Mouse (Mus musculus) hindbrain, embryonic 13.5 days (tissue): Measurements from ENCODE around the gene Pttg1ip. TPM values are rescaled to one million over a fixed set of nuclear protein-coding genes. Genes with fewer than 3 reads are reported as not detected.

ENCODE experiments used
- ATAC-seq: fragments of 200-750 bp; cut with Nextera tagmentation; 2 replicates; pipeline ENCODE4 v1.8.0; 2017; ENCODE audit warnings: moderate TSS enrichment; ENCODE audit not compliant: low FRiP score
- H3K27ac ChIP-seq: fragments of 300-500 bp; sonication (generic); 2 replicates; pipeline ENCODE4 v1.5.1; 2015; ENCODE audit warnings: inconsistent platforms, mild to moderate bottlenecking, moderate library complexity
- H3K27me3 ChIP-seq: fragments of 300-500 bp; sonication (generic); 2 replicates; pipeline ENCODE4 v1.6.1; 2015; ENCODE audit warnings: mild to moderate bottlenecking, inconsistent platforms
- H3K36me3 ChIP-seq: fragments of 300-500 bp; sonication (generic); 2 replicates; pipeline ENCODE4 v1.6.1; 2015; ENCODE audit warnings: mild to moderate bottlenecking, inconsistent platforms
- H3K4me1 ChIP-seq: fragments of 300-500 bp; sonication (generic); replicated peaks from 2 replicates; pipeline ENCODE4 v1.6.1; 2015; ENCODE audit warnings: inconsistent platforms
- H3K4me2 ChIP-seq: fragments of 300-500 bp; sonication (generic); 2 replicates; pipeline ENCODE4 v1.6.1; 2015; ENCODE audit warnings: inconsistent platforms, mild to moderate bottlenecking, moderate library complexity
- H3K4me3 ChIP-seq: fragments of 300-500 bp; sonication (generic); 2 replicates; pipeline ENCODE4 v1.5.1; 2015; ENCODE audit warnings: mild to moderate bottlenecking, inconsistent platforms
- H3K9ac ChIP-seq: fragments of 300-500 bp; sonication (generic); 2 replicates; pipeline ENCODE4 v1.6.1; 2015; ENCODE audit warnings: mild to moderate bottlenecking, inconsistent platforms
- H3K9me3 ChIP-seq: fragments of 300-500 bp; sonication (generic); 2 replicates; pipeline ENCODE4 v1.6.1; 2016; ENCODE audit warnings: inconsistent platforms
- WGBS: fragments of 180-500 bp; shearing (Covaris S2); methylation state at CpG from one replicate; pipeline ENCODE4 v1.1.7; 2015; 5-methylcytosine and 5-hydroxymethylcytosine counted together
- polyA plus RNA-seq: library from polyadenylated mRNA; unstranded; fragments of >200 nt; fragmentation: Nextera tagmentation; extraction: Ambion mirVana; gene quantifications from 2 replicates; pipeline ENCODE4 v1.2.1, GENCODE M21; 2015

Gene Pttg1ip
- polyA plus RNA-seq, 1 experiment from 2014 or later, result 69.0 TPM

DNA sequence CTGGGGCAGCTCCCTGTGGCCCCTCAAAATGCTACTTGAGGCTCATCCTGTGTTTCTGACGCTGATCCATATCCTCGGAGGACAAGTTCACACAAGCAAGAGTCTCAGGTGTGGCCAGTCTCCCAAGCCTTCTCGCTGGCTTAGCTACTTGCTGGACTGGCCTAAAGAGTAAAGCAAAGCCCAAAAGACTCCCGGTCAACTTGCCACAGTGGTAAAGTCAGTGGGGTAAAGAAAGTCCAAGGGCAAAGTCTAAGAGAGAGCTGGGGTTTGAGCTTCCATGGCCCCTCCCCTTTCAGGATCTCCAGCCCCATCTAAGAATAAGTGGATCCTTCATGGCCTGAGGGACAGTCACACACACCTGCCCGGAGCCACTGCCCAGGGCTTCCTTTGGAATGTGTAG lies 29.4 kb upstream of the Pttg1ip start:
- Histone ChIP-seq H3K4me2 (no peak overlapping the region), H3K9ac (no peak overlapping the region), H3K27ac (no peak overlapping the region), H3K9me3 (no peaks in the 10 kb centered on the region), H3K27me3 (no peaks in the 10 kb centered on the region), H3K36me3 (no peaks in the 10 kb centered on the region), H3K4me3 (no peak overlapping the region), H3K4me1 (no peaks in the 10 kb centered on the region)
- WGBS, result 86% methylated on average over 5 of the region's 5 CpGs
- no peak for ATAC-seq

DNA sequence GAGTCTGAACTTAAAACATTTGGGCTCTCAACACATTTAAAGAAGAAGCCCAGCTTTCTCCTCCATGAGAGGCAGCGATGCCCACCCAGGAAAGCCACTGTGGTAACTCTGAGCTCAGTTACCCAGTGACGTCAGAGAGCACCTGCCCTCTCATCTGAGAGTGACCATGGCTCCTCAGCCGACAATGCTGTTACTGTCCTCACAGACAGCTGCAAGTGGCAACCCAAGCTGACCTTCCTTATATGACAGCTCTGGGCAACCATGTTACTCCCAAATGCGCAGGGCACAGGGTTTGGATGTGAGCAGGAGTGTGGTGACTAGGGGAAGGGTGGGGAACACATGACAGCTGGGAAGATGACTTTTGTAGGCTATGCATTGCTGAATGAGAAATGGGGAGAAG lies 28.2 kb upstream of the Pttg1ip start:
- Histone ChIP-seq H3K9me3 (no peaks in the 10 kb centered on the region), H3K27ac (no peak overlapping the region), H3K4me2 (no peak overlapping the region), H3K4me3 (no peak overlapping the region), H3K36me3 (no peaks in the 10 kb centered on the region), H3K27me3 (no peaks in the 10 kb centered on the region), H3K4me1 (no peaks in the 10 kb centered on the region), H3K9ac (no peak overlapping the region)
- 85% methylated on average over 4 of the region's 4 CpGs for WGBS
- ATAC-seq, result no peak

DNA sequence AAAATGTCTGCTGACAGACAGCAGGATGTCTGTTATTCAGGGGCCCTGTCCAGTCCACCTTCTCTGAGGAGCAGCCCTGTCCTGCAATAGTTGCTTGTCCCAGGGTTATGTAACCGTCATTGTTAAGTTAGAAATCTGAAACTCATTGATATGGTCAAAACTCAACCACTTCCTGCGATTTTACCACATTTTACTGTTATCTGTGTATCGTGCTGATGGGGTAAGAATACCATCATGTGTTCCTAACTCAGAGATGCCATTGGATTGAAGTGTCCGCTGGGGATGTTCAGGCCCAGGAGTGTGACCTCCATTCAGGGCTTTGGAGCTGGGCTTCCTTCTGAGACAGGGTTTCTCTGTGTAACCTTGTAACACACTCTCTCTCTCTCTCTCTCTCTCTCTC lies 26.6 kb upstream of the Pttg1ip start:
- H3K4me2 ChIP-seq, result no peak overlapping the region
- H3K4me3 ChIP-seq, result no peak overlapping the region
- WGBS, result 92% methylated on average over 4 of the region's 4 CpGs
- no peaks in the 10 kb centered on the region for H3K4me1 ChIP-seq
- no peaks in the 10 kb centered on the region for H3K9me3 ChIP-seq
- H3K9ac ChIP-seq, result no peak overlapping the region
- ATAC-seq, result no peak
- no peaks in the 10 kb centered on the region for H3K36me3 ChIP-seq
- H3K27ac ChIP-seq, result no peak overlapping the region
- no peaks in the 10 kb centered on the region for H3K27me3 ChIP-seq

DNA sequence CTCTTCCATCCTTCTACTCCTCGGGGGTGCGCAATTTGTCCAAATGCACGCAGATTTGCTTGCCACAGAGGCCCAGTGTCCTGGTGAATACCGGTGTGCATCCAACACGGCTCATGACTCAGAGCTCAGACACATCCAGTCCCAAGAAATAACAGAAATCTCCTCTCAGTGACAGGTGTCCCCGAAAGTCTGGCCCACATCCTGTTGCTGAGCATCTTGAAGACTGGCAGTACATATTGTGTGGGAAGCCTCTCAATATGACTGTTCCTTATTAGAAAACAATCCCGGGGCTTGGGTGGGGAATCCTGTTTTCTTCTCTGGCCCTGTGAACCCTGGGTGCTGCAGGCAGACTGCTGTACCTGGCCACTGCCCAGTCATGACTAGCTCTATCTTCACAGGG lies 24.9 kb upstream of the Pttg1ip start:
- Histone ChIP-seq H3K4me1 (no peaks in the 10 kb centered on the region), H3K27ac (no peak overlapping the region), H3K4me2 (no peak overlapping the region), H3K36me3 (no peaks in the 10 kb centered on the region), H3K9ac (no peak overlapping the region), H3K27me3 (no peaks in the 10 kb centered on the region), H3K4me3 (no peak overlapping the region), H3K9me3 (no peaks in the 10 kb centered on the region)
- 94% methylated on average over 7 of the region's 7 CpGs for WGBS
- no peak for ATAC-seq

DNA sequence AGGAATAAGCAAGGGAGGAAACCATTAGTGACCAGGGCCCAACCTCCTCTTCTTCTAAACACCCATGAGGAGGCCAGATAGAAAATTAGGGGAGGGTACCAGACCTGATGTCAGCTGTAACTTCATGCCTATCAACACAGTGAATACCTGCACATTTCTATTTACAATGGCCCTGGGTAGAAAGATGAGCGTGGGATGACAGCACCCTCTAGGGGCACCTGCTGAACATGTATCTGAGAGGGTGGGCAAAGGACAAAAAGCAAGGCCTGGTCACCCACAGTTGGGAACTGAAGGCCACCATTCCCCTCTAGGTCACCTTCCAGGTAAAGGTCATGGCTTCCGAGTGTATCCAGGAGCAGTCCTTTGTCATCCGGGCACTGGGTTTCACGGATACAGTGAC lies 23.9 kb upstream of the Pttg1ip start:
- Histone ChIP-seq H3K36me3 (no peaks in the 10 kb centered on the region), H3K9ac (no peak overlapping the region), H3K27me3 (no peaks in the 10 kb centered on the region), H3K4me3 (no peak overlapping the region), H3K27ac (no peak overlapping the region), H3K4me1 (no peaks in the 10 kb centered on the region), H3K4me2 (no peak overlapping the region), H3K9me3 (no peaks in the 10 kb centered on the region)
- 87% methylated on average over 4 of the region's 4 CpGs for WGBS
- ATAC-seq, result no peak

DNA sequence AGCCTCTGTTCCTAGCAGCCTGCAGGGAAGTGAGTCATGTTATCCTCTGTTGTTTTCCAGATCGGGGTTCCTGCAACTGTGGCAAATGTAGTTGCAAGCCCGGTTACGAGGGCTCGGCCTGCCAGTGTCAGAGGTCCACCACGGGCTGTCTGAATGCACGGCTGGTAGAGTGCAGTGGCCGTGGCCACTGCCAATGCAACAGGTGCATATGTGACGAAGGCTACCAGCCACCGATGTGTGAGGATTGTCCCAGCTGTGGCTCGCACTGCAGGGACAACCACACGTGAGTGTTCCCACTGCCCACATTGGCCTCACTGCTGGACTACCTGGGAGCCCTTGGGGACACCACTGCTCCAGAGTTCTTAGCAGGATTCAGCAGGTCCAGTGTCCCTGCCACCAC lies 21.4 kb upstream of the Pttg1ip start:
- 89% methylated on average over 11 of the region's 11 CpGs for WGBS
- H3K9ac ChIP-seq, result no peak overlapping the region
- H3K27ac ChIP-seq, result no peak overlapping the region
- H3K36me3 ChIP-seq, result no peaks in the 10 kb centered on the region
- no peak overlapping the region for H3K4me3 ChIP-seq
- H3K4me1 ChIP-seq, result no peaks in the 10 kb centered on the region
- H3K4me2 ChIP-seq, result no peak overlapping the region
- ATAC-seq, result no peak
- no peaks in the 10 kb centered on the region for H3K9me3 ChIP-seq
- no peaks in the 10 kb centered on the region for H3K27me3 ChIP-seq

DNA sequence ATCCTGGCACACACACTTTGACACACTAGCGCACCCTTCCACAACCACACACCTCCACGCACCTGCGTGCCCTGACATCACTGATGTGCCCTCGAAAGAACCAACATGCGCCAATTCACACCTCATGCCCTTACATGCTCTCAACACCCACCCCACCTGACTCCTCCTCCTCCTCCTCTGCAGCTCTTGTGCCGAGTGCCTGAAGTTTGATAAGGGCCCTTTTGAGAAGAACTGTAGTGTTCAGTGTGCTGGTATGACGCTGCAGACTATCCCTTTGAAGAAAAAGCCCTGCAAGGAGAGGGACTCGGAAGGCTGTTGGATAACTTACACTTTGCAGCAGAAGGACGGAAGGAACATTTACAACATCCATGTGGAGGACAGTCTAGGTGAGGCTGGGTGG lies 20.7 kb upstream of the Pttg1ip start:
- no peak overlapping the region for H3K4me2 ChIP-seq
- H3K9ac ChIP-seq, result no peak overlapping the region
- WGBS, result 95% methylated on average over 9 of the region's 9 CpGs
- H3K4me3 ChIP-seq, result no peak overlapping the region
- ATAC-seq, result no peak
- H3K36me3 ChIP-seq, result no peaks in the 10 kb centered on the region
- no peaks in the 10 kb centered on the region for H3K27me3 ChIP-seq
- H3K4me1 ChIP-seq, result no peaks in the 10 kb centered on the region
- H3K9me3 ChIP-seq, result no peaks in the 10 kb centered on the region
- no peak overlapping the region for H3K27ac ChIP-seq

DNA sequence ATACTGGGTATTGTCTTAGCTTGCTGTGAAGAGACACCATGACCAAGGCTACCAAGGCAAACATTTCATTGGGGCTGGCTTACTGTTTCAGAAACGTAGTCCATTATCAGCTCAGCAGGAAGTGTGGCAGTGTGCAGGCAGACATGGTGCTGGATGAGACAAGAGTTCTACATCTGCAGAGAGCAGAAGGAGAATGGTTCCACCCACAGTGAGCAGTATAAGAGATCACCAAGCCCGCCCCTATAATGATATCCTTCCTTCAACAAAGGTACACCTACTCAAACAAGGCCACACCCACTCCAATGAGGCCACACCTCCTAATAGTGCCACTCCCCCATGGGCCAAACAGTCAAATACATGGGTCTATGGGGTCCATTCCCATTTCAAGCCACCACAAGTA lies 20.0 kb upstream of the Pttg1ip start:
- H3K36me3 ChIP-seq, result no peaks in the 10 kb centered on the region
- no peak overlapping the region for H3K27ac ChIP-seq
- no peaks in the 10 kb centered on the region for H3K27me3 ChIP-seq
- no peaks in the 10 kb centered on the region for H3K4me1 ChIP-seq
- H3K9me3 ChIP-seq, result no peaks in the 10 kb centered on the region
- H3K4me2 ChIP-seq, result no peak overlapping the region
- no peak for ATAC-seq
- no peak overlapping the region for H3K9ac ChIP-seq
- WGBS, result 80% methylated on average over 2 of the region's 2 CpGs
- H3K4me3 ChIP-seq, result no peak overlapping the region

DNA sequence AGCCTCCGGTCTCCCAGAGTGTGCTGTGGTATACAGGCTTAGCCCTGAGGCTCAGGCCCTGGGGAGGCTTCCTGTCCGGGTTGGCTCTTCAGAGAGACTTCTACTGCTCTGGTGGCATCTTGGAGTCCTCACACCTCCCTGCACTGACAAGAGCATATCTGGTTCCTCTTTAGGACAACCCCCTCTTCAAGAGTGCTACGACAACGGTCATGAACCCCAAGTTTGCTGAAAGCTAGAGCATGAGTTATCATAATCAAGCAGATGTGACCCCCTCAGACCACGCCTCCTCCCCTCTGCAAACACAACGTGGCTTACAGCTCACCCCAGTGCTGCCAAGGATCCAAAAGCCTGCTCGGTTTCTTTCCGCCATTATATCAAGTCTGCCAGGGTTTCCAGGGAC lies 16.5 kb upstream of the Pttg1ip start:
- Histone ChIP-seq H3K4me3 (no peak overlapping the region), H3K27ac (no peak overlapping the region), H3K9ac (no peak overlapping the region), H3K4me2 (no peak overlapping the region), H3K36me3 (no peaks in the 10 kb centered on the region), H3K9me3 (no peaks in the 10 kb centered on the region), H3K27me3 (no peaks in the 10 kb centered on the region), H3K4me1 (no peaks in the 10 kb centered on the region)
- 85% methylated on average over 8 of the region's 8 CpGs for WGBS
- ATAC-seq, result no peak

DNA sequence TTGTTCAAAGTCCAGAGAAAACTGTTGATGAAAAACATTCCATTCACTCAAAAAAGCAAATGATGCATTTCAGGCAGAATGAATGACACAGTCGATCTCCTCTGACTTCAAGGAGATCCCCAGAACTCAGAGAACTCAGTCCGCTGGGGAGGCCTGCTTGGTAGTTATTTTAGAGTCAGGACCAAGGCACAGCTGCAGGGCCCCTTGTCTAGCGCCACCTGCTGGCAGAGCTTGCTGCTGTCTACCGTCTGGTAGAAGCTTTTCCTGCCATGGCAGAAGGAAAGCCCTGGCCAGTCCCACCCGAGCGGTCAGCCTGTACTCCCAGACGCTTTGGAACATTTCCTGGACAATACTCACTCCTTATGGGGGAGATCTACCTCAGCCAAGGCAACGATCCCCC lies 14.9 kb upstream of the Pttg1ip start:
- 0 out of 2 replicates have a peak, but pooled peaks cover 5% of the 10 kb centered on the region for H3K27me3 ChIP-seq
- no peak overlapping the region for H3K4me2 ChIP-seq
- H3K36me3 ChIP-seq, result no peaks in the 10 kb centered on the region
- H3K9me3 ChIP-seq, result no peaks in the 10 kb centered on the region
- H3K4me1 ChIP-seq, result no peaks in the 10 kb centered on the region
- ATAC-seq, result no peak
- H3K9ac ChIP-seq, result no peak overlapping the region
- no peak overlapping the region for H3K27ac ChIP-seq
- WGBS, result 37% methylated on average over 8 of the region's 8 CpGs
- no peak overlapping the region for H3K4me3 ChIP-seq

DNA sequence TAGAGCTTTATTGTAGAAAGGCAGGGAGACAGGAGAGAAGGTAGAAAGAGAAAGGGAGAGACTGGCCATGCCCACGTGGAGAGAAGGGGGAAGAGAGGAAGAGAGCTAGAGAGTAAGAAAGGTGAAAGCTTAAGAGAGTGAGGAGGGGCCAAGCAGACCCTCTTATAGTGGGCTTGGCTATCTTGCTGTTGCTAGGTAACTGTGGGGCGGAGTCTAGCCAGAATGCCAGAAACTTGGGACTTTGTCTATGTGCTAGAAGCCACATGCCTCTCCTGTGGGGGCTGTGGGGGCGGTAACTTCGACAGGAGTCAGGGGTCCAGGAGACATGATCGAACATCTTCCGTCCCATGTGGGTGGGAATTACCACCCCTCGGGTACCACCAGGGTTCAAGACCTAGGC lies 12.0 kb upstream of the Pttg1ip start:
- H3K36me3 ChIP-seq, result no peaks in the 10 kb centered on the region
- H3K4me1 ChIP-seq, result no peaks in the 10 kb centered on the region
- 0 out of 2 replicates have a peak, but pooled peaks cover 12% of the 10 kb centered on the region for H3K27me3 ChIP-seq
- no peaks in the 10 kb centered on the region for H3K9me3 ChIP-seq
- ATAC-seq, result no peak
- H3K4me3 ChIP-seq, result no peak overlapping the region
- no peak overlapping the region for H3K4me2 ChIP-seq
- 39% methylated on average over 7 of the region's 7 CpGs for WGBS
- no peak overlapping the region for H3K9ac ChIP-seq
- no peak overlapping the region for H3K27ac ChIP-seq

DNA sequence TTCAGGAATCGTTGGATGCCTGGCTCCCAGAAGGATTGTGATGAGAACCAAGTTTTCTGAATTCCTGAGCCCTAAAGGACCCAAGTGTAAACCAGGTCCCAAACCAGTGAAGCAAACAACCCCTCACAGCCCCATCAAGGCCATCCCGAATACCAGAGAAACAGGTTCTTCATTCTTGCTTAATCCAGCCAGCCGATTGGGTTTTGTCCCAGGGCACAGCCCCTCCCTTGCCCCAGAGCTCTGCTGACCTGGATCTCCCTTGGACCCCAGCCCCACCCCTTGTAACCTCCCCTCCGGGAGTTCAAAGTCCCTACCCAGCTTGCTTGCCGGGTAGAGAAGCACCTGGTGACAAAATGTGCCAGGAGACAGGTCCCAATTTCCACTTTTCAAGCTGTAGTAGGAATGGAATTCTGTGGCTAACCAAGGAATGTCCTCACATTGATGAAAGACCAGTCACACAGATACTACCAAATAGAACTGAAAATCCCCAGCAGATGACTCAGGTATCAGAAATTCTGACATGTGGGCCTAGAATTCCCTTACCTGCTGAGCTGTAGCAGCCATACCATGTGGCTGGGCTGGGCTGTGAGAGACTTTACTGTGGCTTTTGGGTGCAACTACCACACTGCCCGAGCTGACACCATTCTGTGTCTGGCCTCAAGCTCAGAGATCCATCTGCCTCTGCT lies 11.4 kb upstream of the Pttg1ip start:
- no peak for ATAC-seq
- 70% methylated on average over 6 of the region's 6 CpGs for WGBS
- no peak overlapping the region for H3K27ac ChIP-seq

DNA sequence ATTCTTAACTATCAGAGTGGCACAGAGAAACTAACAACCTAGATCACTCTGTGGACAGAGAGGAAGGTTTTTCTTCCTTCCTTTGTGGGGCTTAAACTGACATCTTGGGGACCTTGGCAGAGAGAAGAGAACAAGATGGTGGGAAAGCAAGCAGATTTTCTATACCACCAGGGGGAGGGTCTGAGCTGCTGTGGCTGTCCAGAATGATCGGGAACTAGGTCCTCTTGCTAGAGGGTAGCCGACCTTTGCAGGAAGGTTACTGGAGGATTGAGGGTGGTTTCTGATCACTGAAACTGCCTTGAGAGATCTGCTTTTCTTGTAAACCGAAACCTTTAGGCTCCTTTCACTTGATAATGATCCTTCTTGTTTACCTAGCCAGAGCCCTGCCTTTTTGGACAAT lies 9.3 kb upstream of the Pttg1ip start:
- no peak overlapping the region for H3K4me3 ChIP-seq
- no peak overlapping the region for H3K4me2 ChIP-seq
- H3K36me3 ChIP-seq, result no peaks in the 10 kb centered on the region
- WGBS, result 40% methylated on average over 3 of the region's 3 CpGs
- no peak for ATAC-seq
- no peak overlapping the region for H3K27ac ChIP-seq
- H3K9me3 ChIP-seq, result no peaks in the 10 kb centered on the region
- no peak overlapping the region for H3K9ac ChIP-seq
- H3K4me1 ChIP-seq, result no peaks in the 10 kb centered on the region
- 0 out of 2 replicates have a peak, but pooled peaks cover 12% of the 10 kb centered on the region for H3K27me3 ChIP-seq

More for the DNA sequence above, 11.4 kb upstream of the Pttg1ip start:
- no peak overlapping the region for H3K4me2 ChIP-seq
- no peaks in the 10 kb centered on the region for H3K4me1 ChIP-seq
- H3K27me3 ChIP-seq, result 0 out of 2 replicates have a peak, but pooled peaks cover 12% of the 10 kb centered on the region
- H3K36me3 ChIP-seq, result no peaks in the 10 kb centered on the region
- no peak overlapping the region for H3K4me3 ChIP-seq
- no peak overlapping the region for H3K9ac ChIP-seq
- H3K9me3 ChIP-seq, result no peaks in the 10 kb centered on the region
